Mouse (Mus musculus) small intestine, adult 2 months (tissue): ENCODE data around the gene Aspm.

Experiments
- CTCF ChIP-seq: fragments of 200-500 bp; IDR thresholded peaks from 2 replicates; pipeline ENCODE4 v1.5.1; 2012; ENCODE audit warnings: low read depth, mild to moderate bottlenecking, control low read depth, inconsistent platforms, low read length, moderate library complexity, mixed read lengths; ENCODE audit not compliant: insufficient replicate concordance, insufficient read length; ENCODE audit errors: extremely low read depth
- POLR2A ChIP-seq: fragments of 200-500 bp; IDR thresholded peaks from 2 replicates; pipeline ENCODE4 v1.6.1; 2012; ENCODE audit warnings: low read depth, mild to moderate bottlenecking, control low read depth, inconsistent platforms, low read length, moderate library complexity

DNA sequence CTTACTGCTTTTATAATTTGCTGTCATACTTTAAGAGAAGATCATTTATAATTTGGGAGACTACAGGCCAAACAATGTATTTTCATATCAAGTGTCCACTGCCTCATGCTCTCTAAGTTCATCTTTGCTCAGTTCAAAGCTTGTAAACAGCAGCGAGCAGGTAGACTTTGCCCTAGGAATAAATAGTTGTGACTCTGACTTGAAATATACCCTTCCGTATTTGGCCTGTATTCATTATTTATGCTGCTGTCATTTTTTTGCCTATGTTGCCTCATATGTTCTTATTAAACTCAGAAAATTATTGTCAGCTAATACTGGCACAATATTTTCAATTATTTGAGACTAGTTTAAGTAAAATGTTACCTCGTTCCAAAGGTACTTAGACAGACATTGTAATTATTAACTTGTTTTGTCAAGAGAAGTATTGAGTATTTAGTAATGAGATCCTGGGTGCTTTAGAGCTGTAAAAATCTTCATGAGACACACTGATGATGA lies 46.7 kb downstream of the Aspm start, which contains the start of gene F13b:
- TF ChIP-seq POLR2A (no peak), CTCF (no peak)
